Mouse (Mus musculus) embryonic fibroblast, embryonic 13.5 days (primary cell): ENCODE measurements around the gene Tjp2.

Source experiments
- CTCF ChIP-seq: IDR thresholded peaks from 2 replicates; pipeline ENCODE4 v1.5.1; 2011; ENCODE audit warnings: mild to moderate bottlenecking, control low read depth, low read length, moderate library complexity, borderline replicate concordance; ENCODE audit not compliant: insufficient read depth
- POLR2A ChIP-seq: IDR thresholded peaks from 2 replicates; pipeline ENCODE4 v1.6.1; 2011; ENCODE audit warnings: low read depth, mild to moderate bottlenecking, control low read depth, low read length, moderate library complexity

DNA sequence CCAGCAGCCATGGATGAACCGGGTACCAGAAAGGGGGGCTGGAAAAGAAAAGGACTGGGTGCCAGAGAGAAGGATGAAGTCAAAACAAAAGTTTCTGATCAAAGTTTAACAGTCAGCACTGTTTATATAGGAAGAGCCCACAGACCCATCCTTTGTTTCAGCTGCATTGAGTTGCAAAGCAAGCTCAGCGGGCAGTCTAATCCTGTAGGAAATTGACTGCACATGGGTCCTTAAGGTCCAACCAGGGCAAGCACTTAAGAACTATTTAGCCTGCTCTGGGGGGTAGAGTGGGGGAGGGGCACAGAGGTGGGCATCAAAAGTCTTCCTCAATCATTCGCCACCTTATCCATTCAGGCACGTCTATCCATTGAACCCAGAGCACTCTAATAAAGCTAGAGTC, 151.7 kb downstream of the Tjp2 start:
- TF ChIP-seq CTCF (no peak), POLR2A (no peak)
